Mouse (Mus musculus) kidney, postnatal 36 days (tissue): ENCODE results near the gene Abi3.

ENCODE experiments used
- DNase-seq, 2 experiments: peaks; one replicate each; pipeline ENCODE4 v3.0.0; 2021 to 2022; ENCODE audit warnings: mixed read lengths in 2 of 2

The Abi3 gene

DNA sequence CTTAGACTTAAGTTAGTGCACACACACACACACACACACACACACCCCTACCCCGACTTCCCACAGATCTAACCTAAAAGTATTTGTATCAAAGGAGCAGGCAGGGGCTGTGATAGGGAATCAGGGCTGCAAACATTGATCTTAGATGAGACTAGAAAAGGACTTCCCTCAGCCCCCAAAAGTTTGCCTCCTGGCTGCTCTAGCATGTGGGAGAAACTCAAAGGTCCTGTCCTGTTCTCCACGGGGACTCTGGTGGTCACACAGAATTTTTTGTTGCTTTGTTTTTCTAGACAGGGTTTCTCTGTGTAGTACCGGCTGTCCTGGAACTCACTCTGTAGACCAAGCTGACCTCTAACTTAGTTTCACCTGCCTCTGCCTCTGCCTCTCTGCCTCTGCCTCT lies 16.7 kb downstream of the Abi3 start:
- DNase-seq: no peak

DNA sequence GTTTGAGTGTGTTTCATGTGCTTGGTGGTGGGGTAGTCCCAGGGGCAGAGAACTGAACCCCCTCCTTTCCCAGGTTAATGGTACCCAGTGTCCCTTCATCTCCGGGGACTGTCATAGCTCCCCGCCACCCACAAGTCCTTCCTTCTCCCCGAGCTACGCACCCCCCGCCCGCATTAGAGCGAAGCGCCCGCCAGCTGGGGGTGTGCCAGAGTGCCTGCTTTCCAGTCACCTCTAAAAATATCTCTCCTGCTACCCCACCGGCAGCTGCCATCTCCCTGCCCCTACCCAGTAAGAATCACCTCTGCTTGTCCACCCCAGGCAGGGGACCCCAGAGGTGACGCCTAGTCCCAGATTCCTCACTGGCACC lies 17.4 kb downstream of the Abi3 start:
- peak in 1 of 2 experiments; percentile 70 for DNase-seq

DNA sequence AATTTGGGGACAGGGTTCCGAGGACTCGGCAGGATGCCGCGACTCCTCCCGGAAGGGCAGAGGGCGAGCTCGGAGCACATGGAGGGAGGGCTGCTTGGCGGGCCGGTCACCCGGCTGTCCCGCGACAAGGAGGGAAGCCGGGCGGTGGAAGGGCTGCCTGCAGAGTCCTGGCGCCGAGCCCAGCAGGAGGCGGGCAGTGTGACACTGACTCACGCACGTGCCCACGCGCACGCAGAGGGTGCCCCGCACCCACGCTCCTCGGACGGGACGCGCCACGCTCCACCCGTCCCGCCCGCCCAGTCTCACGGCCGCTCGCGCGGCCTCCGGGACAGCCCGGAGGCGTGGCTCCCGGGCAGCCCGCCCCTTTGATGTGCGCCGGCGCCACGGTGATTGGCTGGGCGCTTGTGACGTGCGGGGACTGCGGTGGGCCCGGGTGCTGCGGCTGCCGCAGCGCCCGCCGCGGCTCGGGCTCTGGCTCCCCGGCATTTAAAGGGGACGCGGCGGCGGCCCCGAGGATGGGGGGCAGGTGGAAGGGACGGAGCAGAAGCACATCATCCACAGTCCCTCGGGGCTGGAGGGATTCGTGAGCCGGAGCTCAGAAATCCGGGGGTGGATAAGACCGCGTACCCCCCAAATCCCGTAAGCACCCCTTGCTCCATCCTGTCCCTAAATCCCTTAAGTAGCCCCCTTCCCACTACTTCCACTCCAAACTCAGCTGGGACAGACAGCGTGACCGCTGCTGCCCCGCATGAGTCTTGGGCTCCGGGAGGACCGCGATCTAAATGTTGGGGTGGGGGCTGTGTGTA lies 18.0 kb downstream of the Abi3 start, which contains the start of gene Phospho1:
TSS of gene Phospho1 (plus strand) at position 429 of the 806 bp plus-strand sequence.
- peak; percentile 90 to 95 for DNase-seq

DNA sequence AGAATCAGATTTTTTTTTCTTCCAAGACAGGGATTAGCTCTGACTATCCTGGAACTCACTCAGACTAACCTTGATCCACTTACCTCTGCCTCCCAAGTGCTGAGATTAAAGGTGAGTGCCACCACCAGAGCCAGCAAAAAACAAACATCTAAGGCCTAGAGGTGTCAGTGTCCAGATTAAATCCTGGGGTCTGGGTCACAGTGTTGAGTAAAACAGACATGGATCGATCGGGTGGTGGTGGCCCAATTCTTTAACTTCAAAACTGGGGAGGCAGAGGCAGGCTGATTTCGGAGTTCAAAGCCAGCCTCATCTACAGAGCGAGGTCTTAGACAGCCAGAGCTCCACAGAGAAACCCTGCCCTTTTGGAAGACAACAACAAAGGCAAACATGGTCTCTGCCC lies 19.8 kb downstream of the Abi3 start:
- DNase-seq: no peak

DNA sequence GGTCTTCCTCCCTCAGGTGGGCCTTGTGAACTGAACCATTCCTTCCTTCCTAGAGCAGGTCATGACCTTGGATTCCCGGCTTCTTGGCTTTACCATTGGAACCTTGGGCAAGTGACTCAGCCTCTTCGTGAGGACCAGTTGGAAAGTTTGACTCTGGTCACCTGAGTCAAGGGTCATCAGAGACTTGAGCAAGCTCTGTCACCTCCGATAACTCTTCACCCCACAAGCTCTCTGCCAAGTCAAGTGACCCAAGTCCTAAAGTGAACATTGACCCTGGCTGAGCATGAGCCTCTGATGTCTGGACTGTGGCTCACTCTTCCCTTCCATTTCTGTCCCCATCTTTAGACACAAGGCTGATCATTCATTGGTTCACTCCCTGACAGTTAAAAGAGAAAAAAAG lies 20.8 kb downstream of the Abi3 start:
- no peak for DNase-seq

DNA sequence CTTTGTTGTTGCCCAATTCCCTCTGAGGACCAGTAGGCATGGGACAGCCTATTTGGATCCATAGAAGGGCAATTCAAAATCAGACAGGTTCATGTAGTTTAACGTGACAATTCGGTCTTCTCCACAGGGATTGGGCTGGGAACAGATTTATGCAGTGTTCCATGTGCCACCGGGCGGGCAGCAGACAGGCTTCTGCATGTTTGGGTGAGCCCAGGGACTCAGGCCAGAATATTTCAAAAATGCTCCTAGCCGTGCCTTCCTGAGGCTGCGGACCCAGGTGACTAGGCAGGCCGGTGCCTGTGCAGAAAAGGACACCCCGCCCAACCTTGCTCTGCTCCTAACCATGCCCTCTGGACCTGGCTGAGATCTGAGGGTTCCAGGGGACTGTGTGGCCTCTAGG lies 23.1 kb downstream of the Abi3 start:
- DNase-seq: peak in 1 of 2 experiments; percentile 40

DNA sequence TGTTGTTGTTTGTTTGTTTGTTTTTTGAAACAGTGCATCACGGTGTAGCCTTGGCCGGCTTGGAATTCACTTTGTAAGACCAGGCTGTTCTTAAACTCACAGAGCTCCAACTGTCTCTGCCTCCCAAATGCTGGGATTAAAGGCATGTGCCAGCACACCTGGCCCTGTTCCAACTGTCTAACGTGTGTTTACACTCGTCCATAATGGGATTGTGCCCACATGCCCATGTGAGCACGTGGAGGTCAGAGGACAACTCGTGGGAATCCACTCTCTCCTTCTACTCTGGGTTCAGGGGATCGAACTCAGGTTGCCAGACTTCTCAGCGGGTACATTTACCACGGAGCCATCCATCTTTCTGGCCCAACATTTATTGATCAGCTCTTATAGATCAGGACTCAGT lies 26.9 kb downstream of the Abi3 start:
- no peak for DNase-seq

DNA sequence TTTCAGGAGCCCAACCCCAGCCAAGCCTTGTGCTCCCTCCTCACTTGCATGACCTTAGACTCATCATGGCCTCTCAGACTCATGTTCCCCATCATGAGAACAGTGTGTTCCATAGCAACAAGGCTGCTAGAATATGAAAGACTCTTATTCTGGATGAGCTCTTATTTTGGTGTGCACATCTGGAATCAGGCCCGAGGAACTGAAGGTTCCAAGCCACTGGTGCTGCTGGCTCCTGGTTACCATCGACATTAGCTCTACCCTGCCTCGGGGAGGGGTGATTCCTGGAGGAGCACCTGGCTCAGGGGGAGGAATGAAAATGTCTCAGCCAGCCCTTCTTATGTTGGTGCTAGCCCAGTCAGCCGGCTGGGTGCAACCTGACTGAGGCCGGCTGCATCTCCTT lies 27.4 kb downstream of the Abi3 start:
- no peak for DNase-seq

DNA sequence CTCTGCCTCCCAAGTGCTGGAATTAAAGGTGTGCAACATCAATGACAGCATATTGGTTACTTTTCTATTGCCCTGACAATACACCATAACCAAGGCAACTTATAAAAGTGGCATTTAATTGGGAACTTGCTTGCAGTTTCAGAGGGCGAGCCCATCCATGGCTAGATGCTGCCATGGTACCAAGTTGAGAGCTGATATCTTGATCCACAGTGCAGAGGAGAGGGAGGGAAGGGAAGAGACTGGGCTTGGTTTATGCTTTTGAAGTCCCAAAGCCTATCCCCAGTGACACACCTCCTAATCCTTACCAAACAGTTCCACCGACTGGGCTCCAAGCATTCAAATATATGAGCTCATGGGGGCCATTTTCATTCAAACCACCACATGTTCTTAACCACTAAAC lies 28.2 kb downstream of the Abi3 start:
- no peak for DNase-seq

DNA sequence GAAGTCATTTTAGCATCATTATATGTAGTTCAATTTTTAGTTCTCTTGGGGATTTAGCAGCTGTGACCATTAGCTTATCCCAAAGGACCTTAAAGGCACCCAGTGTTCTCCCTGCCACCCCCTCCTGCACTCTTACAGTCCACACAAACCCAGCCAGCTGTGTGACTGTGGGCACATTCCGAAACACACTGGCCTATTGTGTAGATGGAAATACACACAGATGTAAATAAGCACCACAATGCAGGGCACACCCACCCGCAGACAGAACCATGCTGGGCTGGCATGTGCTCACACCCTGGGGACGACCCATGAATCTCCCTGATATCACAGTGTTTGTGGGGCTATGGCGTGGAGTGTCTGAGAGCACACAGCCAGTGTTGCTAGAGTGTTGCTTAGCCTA lies 30.1 kb downstream of the Abi3 start:
- no peak for DNase-seq

DNA sequence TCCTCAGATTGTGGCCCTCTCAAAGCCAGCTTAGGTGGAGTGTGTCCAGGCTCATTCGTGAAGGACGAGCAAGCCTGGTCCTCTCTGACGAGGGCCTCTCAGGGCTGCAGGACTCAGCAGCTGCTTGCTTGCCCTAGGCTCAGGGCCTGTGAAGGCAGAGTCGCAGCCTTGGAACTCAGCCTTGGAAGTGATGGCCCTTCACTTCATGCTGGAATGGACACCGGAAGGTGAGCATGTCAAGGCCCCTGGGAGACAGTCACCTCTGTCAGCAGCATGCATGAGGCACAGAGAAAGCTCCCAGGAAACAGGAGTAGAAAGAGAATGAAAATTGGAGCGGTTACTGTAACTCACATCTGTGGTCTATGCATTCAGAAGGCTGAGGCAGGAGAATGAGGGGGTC lies 30.5 kb downstream of the Abi3 start:
- no peak for DNase-seq

DNA sequence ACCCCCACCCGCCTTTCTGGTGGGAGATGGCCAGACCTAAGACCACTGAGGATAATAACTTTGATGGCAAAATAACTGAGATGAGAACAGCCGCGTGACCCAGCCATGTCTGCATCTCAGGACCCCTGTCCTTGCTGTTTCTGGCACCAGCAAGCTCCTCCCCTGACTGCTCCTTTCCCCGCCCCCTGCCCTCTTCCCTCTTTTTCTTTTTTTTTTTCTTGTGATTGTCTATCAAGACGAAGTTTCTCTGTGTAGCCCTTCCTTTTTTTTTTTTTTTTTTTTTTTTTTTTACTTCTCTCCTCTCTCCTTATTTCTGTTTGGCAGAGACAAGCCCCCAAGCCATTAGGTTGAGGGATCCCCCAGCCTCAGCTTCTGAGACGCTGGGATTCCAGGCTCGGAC lies 31.4 kb downstream of the Abi3 start:
- DNase-seq: no peak

DNA sequence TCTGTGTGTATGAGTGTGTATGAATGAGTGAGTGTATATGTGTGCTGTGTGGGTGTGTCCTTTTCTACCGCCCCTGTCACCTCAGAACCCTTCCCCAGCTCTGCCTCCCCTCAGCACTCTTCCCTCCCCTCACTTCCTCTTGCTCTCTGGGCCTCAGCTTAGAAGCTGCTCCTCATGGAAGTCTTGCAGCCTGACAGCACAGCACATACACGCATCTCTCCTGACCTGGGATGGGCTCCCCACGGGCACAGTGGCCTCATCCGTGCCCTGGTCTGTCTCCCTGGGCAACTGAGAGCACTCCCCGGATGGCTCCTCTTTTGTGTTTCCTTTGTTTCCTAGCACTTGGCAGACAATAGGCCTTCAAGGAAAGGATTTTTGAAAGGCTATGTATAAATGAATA lies 32.7 kb downstream of the Abi3 start:
- no peak for DNase-seq

DNA sequence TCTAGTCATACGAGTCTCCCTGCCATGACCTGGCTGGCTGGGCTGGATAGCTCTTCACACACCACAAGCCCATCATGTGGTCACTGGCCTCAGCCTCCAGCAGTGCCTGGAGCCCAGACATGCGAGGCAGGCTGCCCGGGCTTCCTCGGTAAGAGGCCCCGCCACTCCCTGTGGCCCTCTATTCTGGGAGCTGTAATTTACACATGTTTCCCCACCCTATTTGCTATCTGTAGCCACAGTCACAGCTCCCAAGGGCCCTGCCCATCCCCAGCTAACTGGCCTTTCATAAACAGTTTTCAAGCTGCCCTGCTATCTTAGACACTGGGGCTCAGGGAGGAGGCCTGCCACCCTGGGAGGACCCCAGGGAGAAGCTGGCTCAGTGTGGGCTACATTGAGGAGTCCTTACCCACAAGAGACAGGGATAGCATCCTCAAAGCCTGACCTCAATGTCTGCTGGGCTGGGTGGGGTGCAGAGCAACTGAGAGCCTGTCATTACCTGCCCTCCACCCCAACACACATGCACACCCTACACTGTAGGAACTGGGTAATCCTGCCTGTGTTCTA lies 33.7 kb downstream of the Abi3 start:
- no peak for DNase-seq

DNA sequence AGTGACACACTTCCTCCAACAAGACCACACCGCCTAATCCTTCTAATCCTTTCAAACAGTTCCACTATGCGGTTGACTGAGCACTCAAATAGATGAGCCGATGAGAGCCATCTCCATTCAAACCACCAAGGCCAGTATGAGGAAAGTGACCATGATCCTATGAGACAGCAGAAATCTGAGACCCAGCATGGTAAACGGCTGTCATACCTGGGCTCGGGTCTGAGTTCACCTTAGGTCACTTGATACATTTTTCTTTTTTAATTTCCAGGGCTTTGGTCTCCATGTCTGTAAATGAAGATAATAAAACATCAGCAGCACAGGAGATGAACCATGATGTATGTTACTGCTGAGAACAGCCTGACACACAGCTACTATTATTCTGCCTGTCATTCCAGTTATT lies 34.4 kb downstream of the Abi3 start:
- DNase-seq: no peak

DNA sequence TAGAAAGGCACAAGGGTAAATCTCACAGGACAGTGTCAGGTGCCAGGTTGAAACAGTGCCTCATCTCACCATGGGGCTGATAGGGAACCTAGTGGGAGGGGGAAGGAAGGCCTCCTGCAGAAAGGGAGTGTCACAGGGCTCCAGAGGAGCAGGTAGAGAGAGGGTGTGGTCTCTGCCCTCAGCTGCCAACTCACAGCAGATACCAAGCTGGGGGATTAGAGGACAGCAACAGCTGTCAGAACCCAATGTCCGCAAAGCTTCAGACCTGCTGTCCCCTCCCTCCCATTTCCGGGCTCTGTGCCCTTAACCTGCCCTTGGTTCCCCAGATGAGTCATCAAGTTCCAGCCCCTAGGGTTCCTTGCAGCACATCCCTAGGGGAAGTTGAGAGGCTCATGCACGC lies 36.7 kb downstream of the Abi3 start:
- DNase-seq: peak; percentile 42 to 60

DNA sequence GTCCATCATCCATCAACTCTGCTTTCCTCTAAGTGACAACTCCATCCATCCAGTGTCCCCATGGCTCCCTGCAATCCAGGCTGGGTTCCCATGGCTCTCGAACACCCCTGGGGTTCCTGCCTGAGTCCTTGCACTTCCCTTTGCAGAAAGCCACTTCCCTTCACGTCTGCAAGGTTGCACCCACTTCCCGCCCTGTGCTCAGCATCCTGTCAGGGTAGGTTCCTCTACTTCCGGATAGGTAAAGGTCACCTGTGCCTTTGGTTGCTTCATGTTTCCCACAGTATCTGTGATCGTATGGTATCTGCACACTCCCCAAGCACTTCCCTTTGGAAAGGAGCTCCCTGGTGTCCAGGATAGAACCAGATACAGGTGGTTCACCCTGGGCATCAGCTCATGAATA lies 37.3 kb downstream of the Abi3 start:
- DNase-seq: no peak

DNA sequence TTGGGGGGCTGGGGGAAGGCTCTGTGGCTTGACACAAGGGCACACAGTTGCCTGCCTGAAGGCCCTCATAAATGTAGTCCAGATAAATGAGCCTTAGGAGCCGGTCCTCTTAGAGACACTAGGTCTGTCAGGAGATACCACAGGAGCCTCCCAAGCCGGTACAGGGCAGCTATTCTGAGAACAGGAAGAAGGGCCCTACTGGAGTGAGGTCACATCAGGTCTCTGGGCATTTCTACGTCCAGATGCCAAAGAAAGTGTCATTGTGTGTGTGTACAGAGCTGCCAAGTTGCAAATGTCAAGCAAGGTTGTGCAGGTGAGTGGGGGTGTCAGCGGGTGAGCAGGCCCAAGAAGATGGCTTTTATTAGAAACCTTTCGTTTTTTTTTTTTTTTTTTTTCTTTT lies 46.7 kb downstream of the Abi3 start:
- peak; percentile 45 to 59 for DNase-seq

DNA sequence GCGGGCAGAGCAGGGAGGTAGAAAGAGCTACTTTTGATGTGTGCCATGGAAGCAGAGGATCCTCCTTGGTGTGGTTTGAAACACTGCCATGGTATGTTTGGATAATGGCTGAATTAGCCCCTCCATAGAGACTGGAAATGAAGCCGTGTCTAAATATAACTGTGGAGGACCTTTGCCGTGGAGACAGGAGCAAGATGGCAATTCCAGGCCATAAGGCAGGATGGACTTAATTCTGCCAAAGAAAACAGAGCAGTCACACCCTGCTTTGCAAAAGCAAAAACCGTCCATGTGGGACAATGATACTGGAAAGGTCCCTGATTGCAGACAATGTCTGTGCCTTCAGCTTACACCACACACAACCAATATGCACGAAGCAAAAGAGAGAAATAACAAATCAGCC lies 48.1 kb downstream of the Abi3 start:
- no peak for DNase-seq

DNA sequence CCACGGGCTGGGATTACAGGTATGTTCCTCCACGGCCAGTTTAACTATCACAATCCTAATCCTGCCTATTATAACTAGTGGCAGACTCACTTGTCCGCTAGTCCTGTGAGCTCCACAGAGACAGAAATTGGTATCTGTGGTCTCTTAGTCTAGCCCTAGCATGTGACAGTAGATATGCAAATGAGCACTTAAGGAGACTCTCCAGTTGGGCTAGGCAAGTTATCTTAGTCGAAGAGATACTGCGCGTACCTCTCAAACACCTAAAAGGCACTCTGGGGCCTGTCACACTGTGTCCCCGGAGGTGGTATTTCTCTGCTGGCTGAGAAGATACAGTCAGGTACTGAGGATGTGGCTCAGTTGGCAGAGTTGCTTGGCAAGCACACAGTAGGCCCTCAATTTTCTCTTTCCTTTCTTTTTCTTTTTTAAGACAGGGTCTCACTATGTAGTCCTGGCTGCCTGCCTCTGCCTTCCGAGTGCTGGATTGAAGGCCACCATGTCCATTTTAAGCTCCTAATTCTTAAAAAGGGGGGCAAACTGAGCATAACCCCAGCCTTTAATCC lies 49.2 kb downstream of the Abi3 start:
- no peak for DNase-seq

DNA sequence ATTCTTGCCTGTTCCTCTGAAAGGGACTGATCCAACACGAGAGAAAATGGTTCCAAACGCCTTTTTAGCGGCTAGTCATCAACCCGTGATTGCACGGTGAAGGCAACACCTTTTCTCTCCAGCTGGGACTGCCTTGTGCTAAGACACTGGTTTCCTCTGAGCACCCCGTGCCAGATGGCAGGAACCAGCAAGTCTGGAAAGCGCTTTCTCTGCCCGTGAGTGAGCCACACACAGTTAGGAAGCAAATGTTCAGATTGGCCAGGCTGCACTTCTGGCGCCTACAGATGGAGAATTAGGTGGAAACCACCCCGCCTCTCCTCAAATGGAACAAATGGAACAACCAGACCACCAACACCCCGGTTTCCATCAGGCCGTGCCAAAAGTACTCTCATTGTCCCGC lies 50.5 kb downstream of the Abi3 start:
- DNase-seq: no peak

DNA sequence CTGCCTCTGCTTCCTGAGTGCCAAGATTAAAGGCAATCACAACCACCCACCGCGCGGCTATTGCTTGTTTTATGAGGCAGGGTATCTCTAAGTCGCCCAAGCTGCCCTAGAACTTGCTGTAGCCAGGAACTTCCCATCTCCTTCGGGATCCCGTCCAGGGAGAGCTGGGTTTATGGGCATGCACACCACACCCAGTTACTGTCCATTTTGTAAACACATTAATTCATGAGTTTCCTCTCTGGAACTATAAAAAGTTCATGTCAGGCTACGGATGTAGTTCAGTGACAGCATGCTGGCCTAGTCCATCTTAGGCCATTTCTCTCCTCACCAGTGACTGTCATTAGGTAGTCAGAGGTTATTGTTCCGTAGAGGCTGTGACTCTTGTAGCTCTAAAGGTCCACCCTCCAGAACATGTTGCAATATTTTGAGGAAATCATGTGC lies 52.8 kb downstream of the Abi3 start:
- DNase-seq: peak; percentile 64 to 69

DNA sequence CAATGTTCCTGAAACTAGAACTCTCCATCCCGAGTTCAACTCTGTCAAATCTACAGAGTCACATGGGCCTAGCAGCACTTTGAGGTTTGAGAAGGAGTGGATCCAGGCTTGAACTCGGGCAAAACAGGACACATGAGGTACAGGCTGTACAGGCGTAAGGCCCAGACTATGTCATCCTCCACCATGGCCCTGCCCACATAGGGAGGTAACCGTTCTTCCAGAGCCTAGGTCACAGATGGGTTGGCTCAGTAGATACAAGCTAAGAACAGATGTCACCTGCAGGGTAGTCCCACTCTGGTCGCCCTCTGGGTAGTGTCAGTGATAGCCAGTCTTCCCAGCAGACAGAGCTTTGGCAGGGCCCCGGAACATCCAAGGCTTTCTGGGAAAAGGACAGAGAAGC lies 55.8 kb downstream of the Abi3 start:
- DNase-seq: no peak

DNA sequence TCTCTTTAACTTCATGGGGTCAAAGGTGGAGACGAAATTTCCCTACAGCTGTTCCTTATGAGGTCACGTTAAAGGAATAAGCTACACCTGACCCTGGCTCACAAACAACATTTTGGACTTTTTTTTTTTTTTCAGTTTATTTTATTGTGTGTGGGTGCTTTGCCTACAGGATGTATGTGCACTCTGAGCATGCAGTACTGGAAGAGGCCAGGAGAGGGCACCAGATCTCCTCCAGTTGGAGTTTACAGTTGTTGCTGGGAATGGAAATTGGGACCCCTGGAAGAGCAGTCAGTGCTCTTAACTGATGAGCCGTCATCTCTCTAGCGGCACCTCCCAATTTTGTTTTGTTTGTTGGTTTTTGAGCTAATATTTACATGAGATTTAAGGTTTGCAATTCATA lies 56.6 kb downstream of the Abi3 start:
- DNase-seq: no peak

DNA sequence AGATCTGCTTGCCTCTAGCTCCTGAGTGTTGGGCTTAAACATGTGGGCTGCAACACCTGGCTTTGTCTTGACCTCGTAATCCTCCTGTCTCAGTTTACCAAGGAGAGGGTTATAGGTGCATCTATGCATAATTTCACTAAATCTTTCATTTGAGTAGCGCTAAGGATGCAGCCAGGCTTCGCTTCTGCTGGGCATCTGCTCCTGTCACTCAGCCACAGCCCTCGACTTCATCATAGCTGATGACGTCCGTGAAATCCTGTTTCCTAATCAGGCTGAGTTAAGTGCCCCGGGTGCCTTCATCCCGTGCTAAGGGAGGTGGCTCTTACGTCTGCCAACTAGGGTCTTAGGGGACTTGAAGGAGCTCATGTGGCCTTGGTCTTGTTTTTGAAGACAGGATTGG lies 58.3 kb downstream of the Abi3 start:
- DNase-seq: no peak
